Mouse (Mus musculus) limb, embryonic 12.5 days (tissue): Measurements from ENCODE around the gene Fam216b. TPM values are rescaled to one million over a fixed set of nuclear protein-coding genes. Genes with fewer than 3 reads are reported as not detected.

Experiments
- ATAC-seq: fragments of 200-750 bp; cut with Nextera tagmentation; 2 replicates; pipeline ENCODE4 v1.8.0; 2017; ENCODE audit warnings: low read depth, moderate TSS enrichment; ENCODE audit not compliant: insufficient number of reproducible peaks, insufficient read depth, low FRiP score, low TSS enrichment
- H3K27ac ChIP-seq: fragments of 300-500 bp; sonication (generic); 2 replicates; pipeline ENCODE4 v1.5.1; 2016; ENCODE audit warnings: mild to moderate bottlenecking, moderate library complexity
- H3K27me3 ChIP-seq: fragments of 300-500 bp; sonication (generic); 2 replicates; pipeline ENCODE4 v1.6.1; 2016; ENCODE audit warnings: mild to moderate bottlenecking, moderate library complexity
- H3K36me3 ChIP-seq: fragments of 300-500 bp; sonication (generic); 2 replicates; pipeline ENCODE4 v1.6.1; 2016; ENCODE audit warnings: mild to moderate bottlenecking, moderate library complexity
- H3K4me1 ChIP-seq: fragments of 300-500 bp; sonication (generic); replicated peaks from 2 replicates; pipeline ENCODE4 v1.6.1; 2016
- H3K4me2 ChIP-seq: fragments of 300-500 bp; sonication (generic); 2 replicates; pipeline ENCODE4 v1.6.1; 2016; ENCODE audit warnings: mild to moderate bottlenecking, moderate library complexity
- H3K4me3 ChIP-seq: fragments of 300-500 bp; sonication (generic); replicated peaks from 2 replicates; pipeline ENCODE4 v1.5.1; 2016; ENCODE audit warnings: mild to moderate bottlenecking
- H3K9ac ChIP-seq: fragments of 300-500 bp; sonication (generic); replicated peaks from 2 replicates; pipeline ENCODE4 v1.6.1; 2016; ENCODE audit warnings: mild to moderate bottlenecking, moderate library complexity
- H3K9me3 ChIP-seq: fragments of 300-500 bp; sonication (generic); 2 replicates; pipeline ENCODE4 v1.6.1; 2016; ENCODE audit warnings: mild to moderate bottlenecking, moderate library complexity
- WGBS: fragments of 180-500 bp; shearing (Covaris S2); methylation state at CpG from one replicate; pipeline ENCODE4 v1.1.7; 2016; 5-methylcytosine and 5-hydroxymethylcytosine counted together
- polyA plus RNA-seq: library from polyadenylated mRNA; unstranded; fragments of >200 nt; fragmentation: Nextera tagmentation; extraction: Ambion mirVana; gene quantifications from 2 replicates; pipeline ENCODE4 v1.2.1, GENCODE M21; 2016

The Fam216b gene
- polyA plus RNA-seq = not detected in 2 replicates

DNA sequence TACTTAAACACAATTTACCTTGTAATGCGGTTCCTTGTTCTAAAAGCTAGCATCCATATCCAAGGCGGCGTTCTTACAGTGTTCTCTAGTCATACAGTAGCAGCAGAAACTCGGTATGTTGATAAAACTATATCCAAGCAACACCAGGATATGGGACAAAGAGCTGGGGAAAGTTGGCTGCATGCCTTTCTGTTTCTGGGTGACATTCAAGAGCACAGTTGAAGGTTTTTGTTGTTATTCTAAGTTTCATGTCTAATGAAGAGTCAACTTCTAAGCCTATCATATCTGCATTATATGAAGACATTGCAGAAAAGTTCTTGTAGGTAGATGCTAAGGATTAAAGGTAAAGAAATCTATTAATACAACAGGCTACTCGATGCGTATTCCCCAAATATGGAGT is at the start of gene Fam216b:
Fam216b (minus strand) TSS at position 101 of the 400 bp plus-strand sequence.
- no peak within 1 kb of the TSS for H3K4me3 ChIP-seq
- no peak within 1 kb of the TSS for H3K27ac ChIP-seq
- no peak within 1 kb of the TSS for H3K4me2 ChIP-seq
- H3K36me3 ChIP-seq = no peaks in the 10 kb centered on the region
- no peaks in the 10 kb centered on the region for H3K4me1 ChIP-seq
- 87% methylated on average over 6 of the region's 6 CpGs for WGBS
- H3K27me3 ChIP-seq = no peaks in the 10 kb centered on the region
- H3K9me3 ChIP-seq = no peaks in the 10 kb centered on the region
- H3K9ac ChIP-seq = no peak within 1 kb of the TSS
- no peak for ATAC-seq

DNA sequence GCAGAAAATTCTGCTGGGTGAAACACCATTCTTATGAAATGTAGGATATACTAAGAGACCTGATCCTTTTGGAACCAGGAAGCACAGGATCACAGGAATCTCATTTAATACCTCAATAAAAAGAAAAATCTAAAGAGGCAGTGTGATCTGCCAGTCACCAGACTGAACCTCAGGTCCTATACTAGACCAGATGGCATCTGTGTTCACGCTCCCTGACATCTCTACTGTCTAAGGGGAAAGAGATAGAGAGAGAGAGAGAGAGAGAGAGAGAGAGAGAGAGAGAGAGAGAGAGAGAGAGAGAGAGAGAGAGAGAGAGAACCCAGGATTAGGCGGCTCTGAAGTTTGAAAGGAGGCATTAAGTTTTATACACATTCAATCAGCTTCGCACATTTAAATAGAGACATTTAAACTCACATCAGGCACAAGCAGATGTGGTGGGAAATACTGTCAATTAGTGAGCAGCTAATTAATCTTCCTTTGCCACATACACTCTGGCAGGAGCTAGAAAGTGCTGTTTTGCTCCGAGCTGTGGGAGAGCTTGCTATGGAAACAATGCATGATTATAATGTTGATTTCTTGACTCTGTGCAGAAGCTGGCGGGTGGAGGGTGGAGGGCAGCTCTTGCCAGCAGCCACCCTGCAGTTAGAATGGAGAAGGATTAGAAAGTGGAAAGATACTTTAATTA is 43.7 kb upstream of the Fam216b start:
- H3K27me3 ChIP-seq = no peaks in the 10 kb centered on the region
- no peak for ATAC-seq
- no peaks in the 10 kb centered on the region for H3K36me3 ChIP-seq
- no peak overlapping the region for H3K9ac ChIP-seq
- no peaks in the 10 kb centered on the region for H3K4me1 ChIP-seq
- no peak overlapping the region for H3K4me3 ChIP-seq
- no peak overlapping the region for H3K27ac ChIP-seq
- H3K9me3 ChIP-seq = peaks cover 6% of the 10 kb centered on the region; the same call in 1 of the 2 replicates
- WGBS = 46% methylated on average over 5 of the region's 5 CpGs
- H3K4me2 ChIP-seq = no peak overlapping the region

DNA sequence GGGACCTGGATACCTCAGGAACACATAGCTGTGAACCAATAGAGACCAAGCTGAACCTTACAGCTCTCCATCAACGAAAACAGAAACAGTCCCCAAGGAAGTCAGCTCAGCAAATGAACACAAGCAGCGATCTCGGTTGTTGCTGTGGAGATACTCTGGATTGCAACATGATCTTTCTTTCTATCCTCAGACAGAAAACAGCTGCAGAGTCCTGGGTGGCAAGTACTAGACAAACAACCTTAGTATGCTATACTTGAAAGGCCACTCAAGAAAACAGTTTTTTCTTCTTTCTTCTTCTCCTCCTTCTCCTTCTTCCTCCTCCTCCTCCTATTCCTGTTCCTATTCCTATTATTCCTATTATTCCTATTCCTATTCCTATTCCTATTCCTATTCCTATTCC is 37.9 kb upstream of the Fam216b start:
- H3K36me3 ChIP-seq = no peaks in the 10 kb centered on the region
- H3K27ac ChIP-seq = no peak overlapping the region
- H3K9ac ChIP-seq = no peak overlapping the region
- H3K4me1 ChIP-seq = no peaks in the 10 kb centered on the region
- no peak overlapping the region for H3K4me2 ChIP-seq
- WGBS = 46% methylated on average over 3 of the region's 3 CpGs
- H3K4me3 ChIP-seq = no peak overlapping the region
- no peak for ATAC-seq
- no peaks in the 10 kb centered on the region for H3K9me3 ChIP-seq
- H3K27me3 ChIP-seq = no peaks in the 10 kb centered on the region

DNA sequence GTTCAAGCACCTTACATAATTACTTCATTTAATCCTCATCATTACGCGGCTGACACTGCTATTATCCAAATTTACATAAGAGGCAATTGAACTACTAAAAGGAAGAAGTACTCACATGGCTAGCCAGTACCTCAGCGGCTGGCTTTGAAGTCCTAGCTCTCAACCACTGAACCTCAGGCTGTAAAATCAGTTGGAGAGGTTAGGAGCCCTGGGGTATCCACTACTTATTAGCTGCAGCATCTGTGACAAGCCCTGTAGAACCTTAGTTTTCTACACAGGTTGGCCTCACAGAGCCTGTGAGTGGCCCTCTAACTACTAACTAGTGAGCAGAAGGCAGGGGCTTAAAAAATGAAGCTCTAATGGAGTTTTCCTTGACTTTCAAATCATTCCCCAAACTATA is 31.5 kb upstream of the Fam216b start:
- H3K9me3 ChIP-seq = no peaks in the 10 kb centered on the region
- no peaks in the 10 kb centered on the region for H3K36me3 ChIP-seq
- 27% methylated on average over 3 of the region's 3 CpGs for WGBS
- H3K27me3 ChIP-seq = no peaks in the 10 kb centered on the region
- peaks cover 15% of the 10 kb centered on the region; the same call in 1 of the 2 replicates for H3K4me1 ChIP-seq
- H3K4me3 ChIP-seq = no peak overlapping the region
- H3K9ac ChIP-seq = no peak overlapping the region
- ATAC-seq = no peak
- no peak overlapping the region for H3K4me2 ChIP-seq
- H3K27ac ChIP-seq = no peak overlapping the region

DNA sequence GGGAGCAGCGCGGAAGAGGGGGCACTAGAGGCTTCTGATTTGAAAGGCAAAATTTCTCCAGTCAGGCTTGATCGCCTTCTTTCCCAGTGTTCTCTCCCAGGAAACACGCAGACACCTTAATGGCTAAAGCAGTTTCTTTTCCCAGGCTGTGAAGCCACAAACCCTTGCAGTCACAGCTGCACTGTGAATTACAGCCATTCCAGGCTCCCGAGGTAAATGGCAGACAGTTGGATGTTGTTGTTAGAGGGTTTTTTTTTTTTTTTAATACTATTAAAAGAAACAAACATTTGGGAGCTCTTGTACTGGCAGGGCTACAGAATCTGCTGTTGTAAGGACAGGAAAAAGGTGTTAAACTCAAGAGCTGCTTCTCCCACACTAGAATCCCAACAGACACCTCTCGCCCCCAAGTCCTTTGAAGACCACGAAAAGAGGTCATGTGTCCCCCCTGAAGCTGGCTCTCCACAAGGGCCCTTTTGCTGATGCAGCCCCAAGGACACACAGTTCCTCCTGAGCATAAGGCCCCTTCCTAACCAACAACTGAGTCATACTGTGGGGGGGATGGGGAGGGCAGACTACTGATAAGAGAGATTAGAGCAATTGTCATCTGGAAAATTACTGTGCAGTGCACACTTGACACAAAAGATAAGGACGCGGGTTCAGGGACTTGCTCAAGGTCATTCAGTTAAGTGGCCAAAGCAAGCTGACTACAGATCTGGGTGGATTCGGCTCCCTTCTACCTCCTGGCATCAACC is 30.8 kb upstream of the Fam216b start:
- H3K9ac ChIP-seq = no peak overlapping the region
- no peak overlapping the region for H3K27ac ChIP-seq
- H3K4me1 ChIP-seq = peaks cover 15% of the 10 kb centered on the region; the same call in 1 of the 2 replicates
- no peak overlapping the region for H3K4me3 ChIP-seq
- no peaks in the 10 kb centered on the region for H3K27me3 ChIP-seq
- no peak overlapping the region for H3K4me2 ChIP-seq
- 58% methylated on average over 10 of the region's 10 CpGs for WGBS
- H3K9me3 ChIP-seq = peaks cover 3% of the 10 kb centered on the region; the same call in 1 of the 2 replicates
- ATAC-seq = no peak
- H3K36me3 ChIP-seq = no peaks in the 10 kb centered on the region

DNA sequence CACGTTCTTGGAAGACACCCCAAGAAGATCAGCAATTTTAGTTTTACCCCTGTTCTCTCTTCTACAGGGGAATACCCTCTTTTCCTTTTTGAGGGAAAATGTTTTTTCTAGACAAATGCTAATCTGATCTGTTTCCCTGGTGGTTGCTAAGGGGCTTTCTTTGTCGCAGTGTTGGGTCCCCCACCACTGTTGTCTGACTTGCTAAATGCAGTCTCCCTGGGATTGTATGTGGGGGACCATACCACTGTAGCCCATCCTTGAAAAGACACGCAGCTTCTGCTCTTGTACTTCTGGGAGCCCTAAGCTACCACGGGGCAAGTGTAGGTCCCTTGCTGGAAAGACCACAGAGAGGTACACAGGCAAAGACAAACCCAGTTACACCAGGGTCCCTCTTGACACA is 28.9 kb upstream of the Fam216b start:
- peaks cover 3% of the 10 kb centered on the region; the same call in 1 of the 2 replicates for H3K9me3 ChIP-seq
- H3K27ac ChIP-seq = no peak overlapping the region
- 79% methylated on average over 4 of the region's 4 CpGs for WGBS
- no peak overlapping the region for H3K4me3 ChIP-seq
- H3K9ac ChIP-seq = no peak overlapping the region
- H3K27me3 ChIP-seq = no peaks in the 10 kb centered on the region
- no peaks in the 10 kb centered on the region for H3K36me3 ChIP-seq
- H3K4me1 ChIP-seq = peaks cover 15% of the 10 kb centered on the region; the same call in 1 of the 2 replicates
- no peak overlapping the region for H3K4me2 ChIP-seq
- ATAC-seq = no peak

DNA sequence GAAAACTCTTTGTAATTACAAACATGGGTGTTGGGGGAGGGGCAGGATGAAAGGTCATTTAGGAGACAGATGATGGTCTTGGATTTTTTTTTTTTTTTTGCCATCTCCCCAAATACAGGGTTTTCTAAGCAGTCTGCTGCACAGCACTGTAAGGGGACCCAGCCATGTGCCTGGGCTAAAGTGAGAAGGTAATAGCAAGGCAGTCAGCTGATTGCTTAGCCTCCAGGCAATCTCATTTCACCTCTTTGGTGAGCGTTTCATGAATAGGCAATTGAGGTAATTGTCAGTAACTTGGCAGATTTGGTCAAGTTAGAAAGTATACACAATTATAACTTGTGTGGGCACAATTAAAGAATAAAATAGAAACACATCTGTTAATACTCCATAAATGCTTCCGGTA is 28.5 kb upstream of the Fam216b start:
- Histone ChIP-seq H3K27ac (no peak overlapping the region), H3K4me1 (peaks cover 15% of the 10 kb centered on the region; the same call in 1 of the 2 replicates), H3K27me3 (no peaks in the 10 kb centered on the region), H3K36me3 (no peaks in the 10 kb centered on the region), H3K9me3 (peaks cover 3% of the 10 kb centered on the region; the same call in 1 of the 2 replicates), H3K9ac (no peak overlapping the region), H3K4me2 (no peak overlapping the region), H3K4me3 (no peak overlapping the region)
- no peak for ATAC-seq
- WGBS = 52% methylated on average over 2 of the region's 2 CpGs

DNA sequence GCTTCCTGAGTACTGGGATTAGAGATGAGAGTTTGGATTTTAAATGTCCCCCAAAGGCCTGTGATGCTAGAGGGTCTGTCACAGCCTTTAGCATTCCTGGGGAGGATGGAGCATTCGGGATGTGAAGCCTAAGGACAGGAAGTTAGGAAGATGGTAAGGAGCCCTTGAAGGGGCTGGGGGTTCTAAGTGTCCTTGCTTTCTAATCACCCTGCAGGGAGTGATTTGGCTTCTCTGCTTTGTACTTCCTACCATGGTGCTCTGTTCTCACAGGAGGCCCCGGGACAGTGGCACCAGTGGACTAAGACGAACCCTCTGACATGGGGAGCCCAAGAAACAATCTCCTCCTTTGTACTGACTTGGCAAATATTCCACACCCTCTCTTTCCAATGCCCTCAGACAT is 23.7 kb upstream of the Fam216b start:
- Histone ChIP-seq H3K4me2 (no peak overlapping the region), H3K27me3 (no peaks in the 10 kb centered on the region), H3K27ac (no peak overlapping the region), H3K36me3 (no peaks in the 10 kb centered on the region), H3K9me3 (peaks cover 3% of the 10 kb centered on the region; the same call in 1 of the 2 replicates), H3K9ac (no peak overlapping the region), H3K4me3 (no peak overlapping the region), H3K4me1 (no peaks in the 10 kb centered on the region)
- no peak for ATAC-seq
- WGBS = 80% methylated on average over 3 of the region's 3 CpGs

DNA sequence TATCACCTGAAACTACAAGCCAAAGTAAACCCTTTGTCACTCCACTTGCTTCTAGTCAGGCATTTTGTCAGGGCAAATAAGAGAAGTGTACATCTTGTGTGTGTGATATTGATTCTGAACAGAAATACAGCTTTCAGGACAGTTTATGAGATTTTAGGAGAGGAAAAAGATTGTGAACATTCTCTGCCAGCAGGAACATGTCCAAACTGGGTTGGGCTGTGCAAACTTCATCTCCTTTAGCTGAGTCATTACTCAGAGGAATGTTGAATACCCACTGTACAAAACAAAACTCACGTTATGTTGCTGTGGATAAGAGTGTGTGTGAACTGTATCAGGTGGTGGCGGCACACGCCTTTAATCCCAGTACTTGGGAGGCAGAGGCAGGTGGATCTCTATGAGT is 22.1 kb upstream of the Fam216b start:
- WGBS = 88% methylated on average over 3 of the region's 3 CpGs

DNA sequence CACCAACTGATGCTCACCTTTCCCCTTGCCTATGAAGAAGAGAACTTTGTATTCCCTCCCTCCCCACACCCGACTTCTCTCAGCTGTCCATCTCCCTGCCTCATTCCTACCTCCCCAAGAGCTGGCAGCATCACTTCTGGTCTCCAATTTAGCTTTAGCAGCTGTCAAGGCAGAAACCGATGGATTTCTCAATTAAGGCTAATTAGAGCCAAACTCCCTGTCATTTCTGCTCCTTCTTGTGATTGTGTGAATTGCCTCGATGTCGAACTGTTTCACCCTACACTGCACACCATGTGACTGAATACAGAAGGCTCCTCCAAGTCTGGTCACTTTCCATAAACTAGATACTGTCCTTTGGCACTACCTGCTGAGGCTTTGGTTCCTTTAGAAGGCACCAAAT is 20.6 kb upstream of the Fam216b start:
- H3K27ac ChIP-seq = no peak overlapping the region
- no peak overlapping the region for H3K4me2 ChIP-seq
- no peaks in the 10 kb centered on the region for H3K4me1 ChIP-seq
- H3K4me3 ChIP-seq = no peak overlapping the region
- 53% methylated on average over 4 of the region's 4 CpGs for WGBS
- no peaks in the 10 kb centered on the region for H3K36me3 ChIP-seq
- no peaks in the 10 kb centered on the region for H3K27me3 ChIP-seq
- H3K9me3 ChIP-seq = no peaks in the 10 kb centered on the region
- no peak overlapping the region for H3K9ac ChIP-seq
- no peak for ATAC-seq

More for the DNA sequence above, 22.1 kb upstream of the Fam216b start:
- Histone ChIP-seq H3K27me3 (no peaks in the 10 kb centered on the region), H3K4me1 (no peaks in the 10 kb centered on the region), H3K27ac (no peak overlapping the region), H3K9ac (no peak overlapping the region), H3K4me3 (no peak overlapping the region), H3K9me3 (peaks cover 3% of the 10 kb centered on the region; the same call in 1 of the 2 replicates), H3K36me3 (no peaks in the 10 kb centered on the region), H3K4me2 (no peak overlapping the region)
- ATAC-seq = no peak

DNA sequence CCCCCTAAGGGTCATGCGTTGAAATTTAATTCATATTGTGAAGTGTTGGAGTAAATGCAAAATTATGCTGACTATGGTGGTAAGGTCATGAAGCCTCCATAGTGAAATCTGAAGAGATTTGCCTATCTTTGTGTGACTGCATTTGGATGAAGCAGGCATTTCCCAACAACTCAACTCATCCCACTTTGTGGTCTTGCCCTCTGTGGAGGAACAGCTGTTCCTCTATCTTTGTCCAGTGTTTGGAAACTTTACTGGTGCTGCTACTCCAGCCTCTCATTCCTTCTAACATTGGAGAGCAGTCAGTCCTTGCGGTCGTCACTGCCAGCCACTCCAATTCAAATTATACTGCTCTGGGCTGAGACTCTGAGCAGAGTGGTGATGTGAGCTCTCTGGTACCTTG is 19.6 kb upstream of the Fam216b start:
- Histone ChIP-seq H3K4me1 (no peaks in the 10 kb centered on the region), H3K4me3 (no peak overlapping the region), H3K9me3 (no peaks in the 10 kb centered on the region), H3K4me2 (no peak overlapping the region), H3K9ac (no peak overlapping the region), H3K27me3 (no peaks in the 10 kb centered on the region), H3K36me3 (no peaks in the 10 kb centered on the region), H3K27ac (no peak overlapping the region)
- ATAC-seq = no peak
- 78% methylated on average over 3 of the region's 3 CpGs for WGBS
